Mouse (Mus musculus): ENCODE measurements around the gene Zfp946.

The Zfp946 gene

DNA sequence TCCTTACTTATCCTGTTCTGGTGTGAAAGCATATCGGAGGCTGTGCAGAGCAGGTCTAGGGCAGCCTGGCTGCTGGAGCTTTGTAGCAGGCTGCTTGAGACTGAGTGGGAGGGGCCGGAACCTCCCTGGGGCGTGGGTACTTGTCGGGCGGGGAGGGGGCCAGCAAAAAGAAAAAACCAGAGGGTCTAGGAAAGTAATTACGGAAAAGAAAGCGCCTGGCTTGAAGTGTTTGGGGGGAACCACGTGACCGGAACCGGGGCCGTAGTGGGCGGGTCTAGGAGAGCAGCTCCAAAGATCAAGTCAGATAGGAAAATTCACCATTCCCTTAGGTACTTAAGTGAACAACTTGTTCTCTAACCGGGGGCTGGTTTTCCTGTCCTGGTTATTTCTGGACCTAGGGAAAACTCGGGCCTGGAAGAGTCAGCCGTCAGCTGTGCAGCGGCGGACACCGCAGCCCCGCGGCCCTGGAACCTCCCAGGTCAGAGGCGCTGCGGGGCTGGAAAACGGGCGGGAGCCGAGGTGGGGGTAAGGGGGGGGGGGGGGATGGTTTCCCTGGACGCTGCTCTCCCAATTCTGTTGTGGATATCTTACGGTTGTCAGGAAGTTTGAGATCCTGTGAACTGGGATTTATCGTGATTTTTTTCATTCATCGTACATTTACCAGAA lies at the start of gene Zfp946:
Gene Zfp946, plus strand, starts transcription at position 271 of the 666 bp plus-strand sequence.
- peak; percentile 92 for DNase-seq

DNA sequence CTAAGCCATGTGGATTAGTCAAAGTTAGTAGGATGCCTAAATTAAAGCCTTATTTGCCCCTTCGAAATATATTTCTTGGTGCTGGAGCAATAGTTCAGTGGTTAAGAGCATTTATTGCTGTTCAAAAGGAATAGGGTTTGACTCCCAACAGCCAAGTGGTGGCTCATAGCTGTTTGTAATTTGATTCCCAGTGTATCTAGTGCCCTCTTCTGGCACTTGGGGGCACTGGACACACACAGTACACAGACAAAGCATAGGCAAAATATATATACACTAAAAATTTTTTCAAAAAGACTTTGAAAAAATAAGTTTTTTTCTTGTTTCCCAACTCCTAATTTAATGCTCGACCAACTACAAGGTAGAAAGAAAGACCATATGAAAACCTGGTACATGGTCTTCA lies 13.3 kb upstream of the Zfp946 start:
- DNase-seq = peak; percentile 74

DNA sequence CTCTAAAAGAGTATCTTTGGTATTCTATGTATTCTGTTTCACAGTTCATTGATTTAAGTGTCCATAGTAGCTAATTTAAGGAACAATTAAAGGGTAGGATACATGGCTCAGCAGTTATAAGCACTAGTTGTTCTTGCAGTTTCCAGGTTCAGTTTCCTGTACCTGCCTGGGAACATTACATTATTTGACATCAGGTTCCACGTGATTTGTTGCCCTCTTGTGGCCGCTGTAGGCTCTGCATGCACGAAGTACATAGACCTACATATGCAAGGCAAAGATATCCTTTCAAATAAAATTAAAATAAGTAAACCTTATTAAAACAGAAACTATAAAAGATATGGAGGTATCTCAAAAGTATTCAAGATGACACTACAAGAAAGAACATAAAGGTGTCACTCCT lies 6.5 kb upstream of the Zfp946 start:
- peak; percentile 84 for DNase-seq

DNA sequence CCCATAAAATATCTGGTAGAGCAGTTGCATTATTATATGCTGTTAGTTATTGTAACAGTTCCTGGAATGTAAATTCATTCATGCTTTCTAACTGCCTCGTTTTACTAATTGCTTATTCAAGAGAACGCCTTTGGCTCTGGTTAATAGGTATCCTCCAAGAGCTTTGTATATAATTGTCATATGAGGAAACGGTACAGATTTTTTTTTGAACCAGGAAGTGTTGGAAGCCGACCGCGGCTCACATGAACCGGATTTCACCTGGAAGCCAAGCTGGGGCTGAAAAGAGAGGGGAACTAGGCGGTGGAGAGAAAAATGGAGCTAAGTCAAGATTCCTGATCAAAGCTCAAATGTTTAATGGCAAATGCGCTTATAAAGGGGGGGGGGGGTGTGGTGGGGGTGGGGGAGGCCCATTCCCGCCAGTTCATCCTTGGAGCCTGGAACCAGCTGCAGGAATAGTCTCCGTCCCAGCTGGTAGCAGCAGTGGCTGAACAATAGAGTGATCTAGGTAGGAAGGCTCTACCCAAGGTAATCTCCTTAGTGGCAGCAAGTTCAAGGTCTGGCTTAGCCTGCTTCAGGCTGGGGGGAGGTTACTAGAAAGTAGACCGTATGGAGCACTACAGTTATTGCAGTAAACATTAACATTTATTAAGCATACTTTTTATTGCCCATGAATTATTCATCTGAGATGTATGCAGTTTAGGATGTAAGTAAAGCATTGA lies 773 bp downstream of the Zfp946 start:
- DNase-seq = peak; percentile 10

DNA sequence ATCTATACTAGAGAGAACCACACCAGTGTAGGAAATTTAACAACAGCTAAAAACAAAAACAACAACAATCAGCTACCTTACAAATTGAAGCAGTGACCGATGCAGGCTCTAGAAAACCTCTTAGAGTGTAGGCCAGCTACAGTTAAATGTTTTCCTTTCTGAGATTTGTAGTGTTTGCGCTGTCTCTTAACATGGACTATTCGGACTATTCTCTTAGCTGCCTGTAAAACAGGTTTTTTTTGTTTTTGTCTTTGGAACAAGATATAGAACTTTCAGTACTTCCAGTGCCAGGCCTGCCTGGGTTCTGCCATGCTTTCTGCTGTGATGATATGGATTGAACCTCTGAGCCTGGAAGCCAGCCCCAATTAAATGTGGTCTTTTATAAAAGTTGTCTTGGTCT lies 23.7 kb downstream of the Zfp946 start:
- no peak for DNase-seq

DNA sequence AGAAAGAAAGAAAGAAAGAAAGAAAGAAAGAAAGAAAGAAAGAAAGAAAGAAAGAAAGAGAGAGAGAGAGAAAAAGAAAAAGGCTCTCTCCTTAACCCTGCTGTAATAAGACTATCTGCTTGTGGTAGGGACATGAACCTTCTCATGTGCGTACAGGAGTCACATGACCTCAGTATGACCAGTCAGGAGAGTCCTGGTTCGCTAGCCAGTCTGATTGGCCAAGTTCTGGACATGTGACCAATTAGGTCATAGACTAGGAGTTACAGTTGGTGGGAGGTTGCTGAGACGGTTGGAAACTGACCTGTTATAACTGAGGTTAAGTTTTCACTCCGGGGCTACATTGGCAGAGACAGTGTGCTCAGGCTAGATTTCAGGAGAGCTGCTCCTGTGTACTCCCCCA lies 73.1 kb downstream of the Zfp946 start:
- DNase-seq = no peak

Measured in lung, postnatal 36 days (tissue).